Mouse (Mus musculus) testis, adult 2 months (tissue): ENCODE data around the gene Tmem104.

Source experiments
- CTCF ChIP-seq: fragments of 200-500 bp; IDR thresholded peaks from 2 replicates; pipeline ENCODE4 v1.5.1; 2012; ENCODE audit warnings: low read depth, mild to moderate bottlenecking, inconsistent platforms, low read length, moderate library complexity; ENCODE audit not compliant: control insufficient read depth, insufficient read depth, insufficient replicate concordance
- POLR2A ChIP-seq: fragments of 200-500 bp; IDR thresholded peaks from 2 replicates; pipeline ENCODE4 v1.6.1; 2012; ENCODE audit warnings: low read depth, mild to moderate bottlenecking, inconsistent platforms, low read length, moderate library complexity; ENCODE audit not compliant: control insufficient read depth

DNA sequence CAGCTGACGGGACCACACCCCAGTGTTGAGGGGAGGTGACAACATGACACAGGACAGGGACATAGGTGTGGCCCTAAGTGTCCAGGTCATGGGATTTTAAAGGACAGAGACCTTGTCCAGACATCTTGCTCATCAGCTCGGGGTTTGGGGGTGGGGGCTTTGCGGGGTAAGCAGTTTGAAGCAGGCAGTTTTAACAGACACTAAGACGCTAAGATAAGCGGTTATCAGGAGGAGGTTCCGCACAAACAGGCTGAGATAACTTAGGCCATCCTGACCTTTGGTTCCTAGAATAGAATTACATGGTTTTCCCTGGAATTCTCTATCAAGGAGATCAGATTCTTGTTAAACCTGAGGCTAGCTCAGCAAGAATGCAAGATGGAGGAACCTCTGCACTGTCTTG, 7.4 kb downstream of the Tmem104 start:
- TF ChIP-seq POLR2A (no peak), CTCF (no peak)
